Mouse (Mus musculus): ENCODE data around the gene Dynlt1f. TPM values are rescaled to one million over a fixed set of nuclear protein-coding genes. Genes with fewer than 3 reads are reported as not detected.
"Not testable (repeated sequence)": the region's sequence is repeated elsewhere in the genome, so short reads cannot be mapped to it uniquely, and the experiment has no call there.

Gene Dynlt1f
- polyA plus RNA-seq, 1 experiment from 2014 or later: 105 TPM

- H3K4me3 ChIP-seq; H3K9me3 ChIP-seq (replicated peaks); H3K27ac ChIP-seq; H3K36me3 ChIP-seq; H3K9ac ChIP-seq; H3K4me2 ChIP-seq; H3K27me3 ChIP-seq (replicated peaks); ATAC-seq; H3K4me1 ChIP-seq: not testable (repeated sequence)
- WGBS (ENCODE audit: insufficient replicate concordance): 94% methylated on average over 9 of the region's 9 CpGs
These were observed 39.0 kb downstream of the Dynlt1f start for GRCm38 (mm10) chr17:6616731-6617130.

DNA sequence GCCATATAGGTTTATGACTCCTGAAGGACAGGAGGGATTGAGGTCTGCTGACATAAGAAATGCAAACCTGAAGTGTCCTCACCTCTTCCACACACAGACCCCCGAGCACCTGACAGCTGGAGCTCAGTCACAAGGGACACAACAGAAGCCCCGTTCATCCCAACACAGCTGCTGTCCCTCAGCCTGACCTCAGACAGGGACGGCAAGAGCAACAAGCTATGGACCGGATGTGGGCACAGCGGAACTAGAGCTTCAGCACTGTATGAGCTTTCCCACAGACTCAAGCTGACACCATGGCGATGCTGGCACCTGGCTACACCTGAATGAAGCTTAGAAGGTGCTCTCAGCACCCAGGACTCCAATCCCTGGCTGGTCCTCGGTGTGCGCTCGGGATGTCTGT is 41.4 kb downstream of the Dynlt1f start:
- ATAC-seq; H3K9ac ChIP-seq; H3K27ac ChIP-seq; H3K4me3 ChIP-seq; H3K4me2 ChIP-seq; H3K36me3 ChIP-seq; H3K4me1 ChIP-seq; H3K9me3 ChIP-seq (replicated peaks); H3K27me3 ChIP-seq (replicated peaks): not testable (repeated sequence)
- 86% methylated on average over 4 of the region's 9 CpGs for WGBS (ENCODE audit: insufficient replicate concordance)

DNA sequence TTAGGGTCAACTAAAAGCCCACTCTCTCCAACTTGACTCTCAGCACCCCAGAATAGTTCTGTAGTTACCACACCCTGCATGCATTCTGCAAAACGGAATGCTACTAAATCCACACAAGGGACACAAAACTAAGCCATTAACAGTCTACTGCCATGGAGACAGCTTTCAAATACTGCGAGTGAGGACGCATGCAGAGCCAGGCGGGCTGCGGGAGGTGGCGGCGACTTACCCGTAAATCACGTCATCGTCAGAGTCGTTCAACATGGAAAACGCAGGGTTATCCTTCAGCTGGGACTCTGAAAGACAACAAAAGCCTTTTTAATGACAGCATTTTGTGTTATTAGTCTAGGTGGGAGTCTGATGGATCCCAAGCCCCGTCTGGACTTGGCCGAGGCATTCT is 42.2 kb downstream of the Dynlt1f start:
- not testable (repeated sequence) for H3K9me3 ChIP-seq (replicated peaks)

GRCm38 (mm10) chr17:6605347-6605746 is 50.4 kb downstream of the Dynlt1f start:
- H3K27me3 ChIP-seq (replicated peaks); H3K9me3 ChIP-seq (replicated peaks); H3K4me3 ChIP-seq; H3K4me1 ChIP-seq; H3K27ac ChIP-seq; H3K9ac ChIP-seq; ATAC-seq; H3K36me3 ChIP-seq; H3K4me2 ChIP-seq: not testable (repeated sequence)
- WGBS (ENCODE audit: insufficient replicate concordance): 71% methylated on average over 1 of the region's 1 CpGs

More for the DNA sequence above, 42.2 kb downstream of the Dynlt1f start:
- not testable (repeated sequence) for ATAC-seq; H3K27ac ChIP-seq; H3K4me2 ChIP-seq; H3K4me3 ChIP-seq; H3K9ac ChIP-seq; H3K36me3 ChIP-seq; H3K4me1 ChIP-seq; H3K27me3 ChIP-seq (replicated peaks)
- WGBS (ENCODE audit: insufficient replicate concordance): 82% methylated on average over 11 of the region's 14 CpGs

- ATAC-seq; H3K27ac ChIP-seq; H3K9me3 ChIP-seq (replicated peaks); H3K27me3 ChIP-seq (replicated peaks); H3K4me1 ChIP-seq; H3K9ac ChIP-seq; H3K36me3 ChIP-seq: not testable (repeated sequence)
- Histone ChIP-seq H3K4me2 (peak overlapping the region; percentile 49), H3K4me3 (peak overlapping the region; percentile 35)
- 6% methylated on average over 3 of the region's 4 CpGs for WGBS (ENCODE audit: insufficient replicate concordance)
These were observed 53.5 kb downstream of the Dynlt1f start for GRCm38 (mm10) chr17:6602205-6602604.

DNA sequence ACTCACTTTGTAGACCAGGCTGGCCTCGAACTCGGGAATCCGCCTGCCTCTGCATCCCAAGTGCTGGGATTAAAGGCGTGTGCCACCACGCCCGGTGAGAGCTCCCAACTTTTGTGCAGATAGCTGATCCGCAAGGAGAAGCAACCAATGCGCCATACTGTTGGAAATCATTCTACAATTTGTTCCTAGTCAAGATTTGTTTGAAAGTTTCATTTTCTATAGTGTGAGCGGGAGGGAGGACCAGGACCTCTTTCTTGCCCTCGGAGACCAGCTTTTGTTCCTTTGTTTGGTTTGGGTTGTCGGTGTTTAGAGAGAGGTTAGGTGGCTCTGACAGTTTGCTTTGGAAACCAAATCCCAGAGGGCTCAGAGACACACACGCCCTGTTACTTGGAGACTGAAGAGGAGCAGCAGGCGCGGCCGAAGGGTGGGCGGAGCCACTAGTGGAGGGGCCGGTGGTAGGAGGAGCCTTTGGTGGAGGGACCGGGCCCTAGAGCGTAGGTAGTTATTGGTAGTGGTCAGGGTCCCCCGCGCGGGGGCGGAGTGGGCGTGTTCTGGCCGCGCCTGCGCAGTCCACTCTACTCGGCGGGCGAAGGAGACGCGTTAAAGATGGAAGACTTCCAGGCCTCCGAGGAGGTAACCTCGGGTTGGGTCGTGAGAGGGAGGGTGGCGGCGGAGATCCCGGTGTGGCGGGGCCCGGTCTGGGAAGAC is 54.3 kb downstream of the Dynlt1f start, which contains the start of gene Dynlt1c:
Gene Dynlt1c, plus strand, starts transcription at position 468 of the 708 bp plus-strand sequence.
- H3K36me3 ChIP-seq: not testable (repeated sequence)
- 11% methylated on average over 28 of the region's 40 CpGs for WGBS (ENCODE audit: insufficient replicate concordance)

DNA sequence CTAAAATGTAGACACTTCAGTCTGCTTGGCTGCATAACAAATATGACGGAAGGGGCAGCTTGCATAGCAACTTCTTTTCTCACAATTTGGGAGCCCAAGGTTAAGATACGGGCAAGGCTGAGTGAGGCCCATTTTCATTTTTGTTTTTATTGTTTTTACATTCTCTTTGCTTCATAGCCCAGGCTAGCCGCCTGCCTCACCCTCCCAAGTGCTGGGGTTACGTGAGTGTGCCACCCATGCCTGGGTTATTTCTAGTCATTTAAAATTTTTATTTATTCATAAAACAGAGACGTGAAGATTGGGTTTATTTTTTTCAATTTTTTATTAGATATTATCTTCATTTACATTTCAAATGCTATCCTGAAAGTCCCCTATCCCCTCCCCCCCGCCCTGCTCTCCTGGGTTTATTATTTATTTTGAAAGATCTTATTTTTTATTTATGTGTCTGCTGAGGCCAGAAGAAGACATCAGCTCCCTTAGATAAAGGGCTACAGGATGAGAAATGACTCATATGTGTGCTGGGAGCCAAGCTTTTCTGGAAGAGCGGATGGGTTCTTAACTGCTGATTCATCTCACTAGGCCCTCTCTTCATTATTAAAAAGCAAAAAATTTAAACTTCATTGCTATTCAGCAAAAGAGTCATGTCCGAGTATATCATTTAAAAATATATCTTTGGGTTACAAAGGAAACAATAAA is 55.3 kb downstream of the Dynlt1f start:
- not testable (repeated sequence) for H3K4me3 ChIP-seq; H3K9me3 ChIP-seq (replicated peaks); H3K36me3 ChIP-seq; H3K27me3 ChIP-seq (replicated peaks); ATAC-seq; H3K9ac ChIP-seq; H3K4me2 ChIP-seq; H3K27ac ChIP-seq; H3K4me1 ChIP-seq
- WGBS (ENCODE audit: insufficient replicate concordance): 86% methylated on average over 6 of the region's 8 CpGs

More for the DNA sequence above, 54.3 kb downstream of the Dynlt1f start, which contains the start of gene Dynlt1c:
- peak; percentile 98 for ATAC-seq
- H3K27me3 ChIP-seq (replicated peaks); H3K9me3 ChIP-seq (replicated peaks); H3K27ac ChIP-seq; H3K4me1 ChIP-seq: not testable (repeated sequence)
- Histone ChIP-seq H3K9ac (0 out of 2 replicates have a peak within 1 kb of the TSS, but pooled peaks have one; percentile 7), H3K4me3 (peak within 1 kb of the TSS; percentile 49), H3K4me2 (peak within 1 kb of the TSS; percentile 58)

DNA sequence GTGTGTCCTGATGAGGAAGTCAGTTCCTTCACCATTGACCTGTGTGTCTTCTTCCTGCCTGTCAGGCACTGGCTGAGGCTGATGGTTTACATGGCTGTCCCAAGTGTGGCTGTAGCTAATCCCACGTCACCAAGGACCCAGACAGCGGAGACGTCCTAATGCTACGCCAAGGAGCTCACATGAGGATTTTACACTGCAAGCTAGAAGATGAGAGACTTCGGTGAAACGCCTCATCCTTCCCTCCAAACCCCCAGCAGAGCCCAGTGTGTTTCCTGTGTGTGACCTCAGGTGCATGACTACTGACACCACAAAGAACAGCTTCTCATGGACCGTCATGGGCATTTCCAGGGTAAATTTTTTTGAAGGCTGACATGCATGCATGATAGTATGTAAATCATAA is 57.3 kb downstream of the Dynlt1f start:
- H3K4me1 ChIP-seq; ATAC-seq; H3K4me3 ChIP-seq; H3K9ac ChIP-seq; H3K9me3 ChIP-seq (replicated peaks); H3K4me2 ChIP-seq; H3K27ac ChIP-seq; H3K36me3 ChIP-seq; H3K27me3 ChIP-seq (replicated peaks): not testable (repeated sequence)
- 68% methylated on average over 7 of the region's 7 CpGs for WGBS (ENCODE audit: insufficient replicate concordance)

Other genes with a start within 250 kb of the Dynlt1f start
- 229 and 235 TPM in 2 replicates for gene Dynlt1b, start 225.8 kb downstream of the Dynlt1f start, polyA plus RNA-seq (2016; fragmentation: Nextera tagmentation; extraction: Ambion mirVana)
- gene Dynlt1c, start 54.2 kb downstream of the Dynlt1f start, polyA plus RNA-seq (2016; fragmentation: Nextera tagmentation; extraction: Ambion mirVana): 8.1 and 10.1 TPM in 2 replicates
- not detected in 2 replicates for gene Sytl3, start 3.2 kb upstream of the Dynlt1f start, polyA plus RNA-seq (2016; fragmentation: Nextera tagmentation; extraction: Ambion mirVana)
- gene Ezr, start 126.9 kb upstream of the Dynlt1f start, polyA plus RNA-seq (2016; fragmentation: Nextera tagmentation; extraction: Ambion mirVana): 67.9 and 72.4 TPM in 2 replicates